Mouse (Mus musculus) kidney, postnatal 0 days (tissue): ENCODE measurements around the gene Il18. TPM values are rescaled to one million over a fixed set of nuclear protein-coding genes. Genes with fewer than 3 reads are reported as not detected.

Experiments used
- ATAC-seq: fragments of 200-750 bp; cut with Nextera tagmentation; replicated peaks from 2 replicates; pipeline ENCODE4 v1.8.0; 2017; ENCODE audit warnings: low read depth, moderate number of reproducible peaks, moderate TSS enrichment, moderate library complexity; ENCODE audit not compliant: low FRiP score
- DNase-seq: peaks from one replicate; pipeline ENCODE4 v3.0.0-alpha.2; 2016; ENCODE audit warnings: low spot score
- H3K27ac ChIP-seq: fragments of 300-500 bp; sonication (generic); 2 replicates; pipeline ENCODE4 v1.5.1; 2014; ENCODE audit warnings: mild to moderate bottlenecking
- H3K27me3 ChIP-seq: fragments of 300-500 bp; sonication (generic); 2 replicates; pipeline ENCODE4 v1.6.1; 2014; ENCODE audit warnings: low read length, mixed read lengths; ENCODE audit not compliant: insufficient read depth
- H3K36me3 ChIP-seq: fragments of 300-500 bp; sonication (generic); 2 replicates; pipeline ENCODE4 v1.6.1; 2014; ENCODE audit warnings: low read length, mixed read lengths; ENCODE audit not compliant: insufficient read depth
- H3K4me1 ChIP-seq: fragments of 300-500 bp; sonication (generic); replicated peaks from 2 replicates; pipeline ENCODE4 v1.6.1; 2014; ENCODE audit warnings: antibody characterized with exemption, low read length, mixed read lengths; ENCODE audit not compliant: insufficient read depth
- H3K4me2 ChIP-seq: fragments of 300-500 bp; sonication (generic); 2 replicates; pipeline ENCODE4 v1.6.1; 2014; ENCODE audit warnings: mild to moderate bottlenecking, low read length, moderate library complexity, mixed read lengths
- H3K4me3 ChIP-seq: fragments of 300-500 bp; sonication (generic); replicated peaks from 2 replicates; pipeline ENCODE4 v1.5.1; 2014; ENCODE audit warnings: low read depth, low read length
- H3K9ac ChIP-seq: fragments of 300-500 bp; sonication (generic); 2 replicates; pipeline ENCODE4 v1.6.1; 2014; ENCODE audit warnings: low read depth, low read length
- H3K9me3 ChIP-seq: fragments of 300-500 bp; sonication (generic); replicated peaks from 2 replicates; pipeline ENCODE4 v1.6.1; 2016; ENCODE audit warnings: low read length, inconsistent platforms, mixed read lengths
- CTCF ChIP-seq: IDR thresholded peaks from 2 replicates; pipeline ENCODE4 v1.5.1; 2016; ENCODE audit warnings: antibody characterized with exemption, low read depth, mild to moderate bottlenecking, moderate library complexity
- WGBS: fragments of 180-500 bp; shearing (Covaris S2); extraction: QIAGEN DNeasy Blood & Tissue Kit; methylation state at CpG from one replicate; pipeline ENCODE4 v1.1.7; 2014; 5-methylcytosine and 5-hydroxymethylcytosine counted together
- polyA plus RNA-seq: library from polyadenylated mRNA; unstranded; fragments of >200 nt; fragmentation: Nextera tagmentation; extraction: Ambion mirVana; gene quantifications from 2 replicates; pipeline ENCODE4 v1.2.1, GENCODE M21; 2015

Il18 gene
- 3.7 and 5.2 TPM in 2 replicates for polyA plus RNA-seq

DNA sequence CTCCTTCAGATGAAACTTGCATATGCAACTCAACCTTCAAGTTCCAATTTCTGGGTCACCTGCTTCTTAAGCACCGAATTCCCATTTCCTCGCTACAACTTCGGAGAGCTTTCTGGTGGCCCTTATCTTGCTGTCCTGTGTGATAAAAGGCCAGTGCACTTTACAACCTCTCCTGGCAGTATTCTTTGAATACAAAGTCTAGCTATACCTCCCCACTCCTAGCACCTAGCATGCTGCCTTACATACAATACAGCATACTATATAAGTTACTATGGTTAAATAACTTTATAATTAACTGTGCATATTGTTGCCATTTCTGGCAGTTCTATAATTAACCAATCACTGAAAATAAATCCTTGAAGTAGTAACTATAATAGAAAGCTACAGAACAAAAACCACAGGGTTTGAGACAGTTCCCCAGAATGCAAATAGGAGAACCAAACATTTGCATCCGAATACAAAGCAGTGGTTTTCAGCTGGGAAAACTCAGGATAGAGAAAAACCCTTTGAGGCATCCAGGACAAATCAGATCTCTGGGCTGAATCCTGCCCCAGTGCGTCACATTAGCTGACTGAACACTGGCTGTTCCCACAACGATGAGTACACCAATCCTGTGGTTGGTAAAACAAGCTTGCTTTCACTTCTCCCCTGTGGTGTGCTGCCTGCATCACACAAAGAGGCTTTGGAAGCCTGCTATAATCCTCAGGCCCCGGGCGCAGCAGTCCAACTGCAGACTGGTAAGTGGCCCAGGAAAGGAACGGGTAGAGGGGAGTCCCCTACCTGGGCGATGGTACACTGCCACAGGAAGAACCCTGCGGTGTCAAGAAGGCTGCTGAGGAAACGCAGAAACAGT is at the start of gene Il18:
Gene Il18, plus strand, starts transcription at position 587 of the 853 bp plus-strand sequence.
- Histone ChIP-seq H3K9me3 (no peaks in the 10 kb centered on the region), H3K36me3 (no peaks in the 10 kb centered on the region), H3K4me2 (peak within 1 kb of the TSS; percentile 38), H3K9ac (0 out of 2 replicates have a peak within 1 kb of the TSS, but pooled peaks have one; percentile 2), H3K27ac (no peak within 1 kb of the TSS), H3K27me3 (no peaks in the 10 kb centered on the region), H3K4me1 (no peaks in the 10 kb centered on the region), H3K4me3 (no peak within 1 kb of the TSS)
- 30% methylated on average over 12 of the region's 12 CpGs for WGBS
- DNase-seq = peak; percentile 17
- no peak for TF ChIP-seq CTCF
- no peak for ATAC-seq

DNA sequence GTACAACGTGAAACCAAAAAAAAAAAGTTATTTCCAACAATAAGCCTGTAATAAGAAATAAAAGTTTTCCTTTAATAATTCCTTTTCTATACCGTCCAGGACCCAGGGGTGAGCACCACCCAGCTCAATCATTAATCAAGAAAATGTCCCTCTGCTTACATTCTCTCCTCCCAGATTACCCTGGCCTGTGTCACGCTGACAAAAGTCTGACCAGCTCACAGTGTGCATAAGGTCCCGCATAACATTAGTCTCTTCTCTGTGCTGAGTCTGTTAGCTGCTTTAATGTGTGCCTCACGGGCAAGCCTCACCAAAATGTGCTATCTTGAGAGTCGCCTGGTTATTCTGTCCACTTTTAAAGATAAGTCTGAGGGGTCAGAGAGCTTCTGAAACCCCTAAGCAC is 49.2 kb upstream of the Il18 start:
- TF ChIP-seq CTCF = no peak
- no peak overlapping the region for H3K4me3 ChIP-seq
- no peaks in the 10 kb centered on the region for H3K9me3 ChIP-seq
- no peaks in the 10 kb centered on the region for H3K36me3 ChIP-seq
- no peak overlapping the region for H3K9ac ChIP-seq
- peak overlapping the region; percentile 39; the same call in 1 of the 2 replicates for H3K27ac ChIP-seq
- WGBS = 34% methylated on average over 6 of the region's 6 CpGs
- DNase-seq = no peak
- no peaks in the 10 kb centered on the region for H3K4me1 ChIP-seq
- no peaks in the 10 kb centered on the region for H3K27me3 ChIP-seq
- ATAC-seq = no peak
- peak overlapping the region; percentile 6; the same call in 1 of the 2 replicates for H3K4me2 ChIP-seq

DNA sequence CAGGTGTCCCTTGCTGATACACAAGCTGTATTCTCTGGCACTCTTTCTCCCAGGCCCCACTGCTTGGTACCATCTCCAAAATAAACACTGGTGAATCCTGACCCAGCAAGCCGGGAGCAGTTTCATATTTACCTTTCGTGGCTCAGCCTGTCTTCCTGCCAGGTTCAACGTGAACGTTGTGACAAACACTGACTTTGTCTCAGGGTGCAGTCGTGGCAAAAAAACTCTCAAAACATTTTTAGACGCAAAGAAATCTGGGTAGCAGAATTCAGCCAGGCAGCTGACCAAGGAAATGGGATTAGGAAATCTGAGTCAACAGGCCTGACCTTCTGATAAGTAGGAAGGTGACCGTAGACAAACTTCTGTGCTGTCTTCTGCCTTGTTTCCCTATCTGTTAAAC is 47.1 kb upstream of the Il18 start:
- DNase-seq (no peak), ATAC-seq (no peak)
- WGBS = 49% methylated on average over 7 of the region's 7 CpGs
- Histone ChIP-seq H3K9ac (no peak overlapping the region), H3K27me3 (no peaks in the 10 kb centered on the region), H3K4me2 (no peak overlapping the region), H3K36me3 (no peaks in the 10 kb centered on the region), H3K9me3 (no peaks in the 10 kb centered on the region), H3K4me1 (no peaks in the 10 kb centered on the region), H3K4me3 (no peak overlapping the region), H3K27ac (no peak overlapping the region)
- no peak for TF ChIP-seq CTCF

DNA sequence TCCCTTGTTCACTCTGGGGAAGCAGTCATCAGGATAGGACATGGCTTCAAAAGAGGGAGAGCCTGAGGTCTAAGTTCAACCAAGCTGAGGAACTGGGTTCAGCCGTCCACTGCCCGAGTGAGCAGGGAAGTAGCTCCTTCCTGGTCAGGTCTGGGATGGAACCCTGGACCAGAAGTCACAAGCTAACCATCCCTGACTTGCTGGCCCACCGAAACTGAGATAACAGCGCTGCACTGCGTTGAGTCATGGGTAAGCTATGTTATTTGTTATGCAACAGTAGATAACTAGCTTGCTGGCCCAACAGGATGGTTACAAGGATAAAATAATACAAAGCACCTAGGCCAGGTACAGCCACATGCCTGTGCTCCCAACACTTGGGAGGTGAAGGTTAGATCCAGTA is 39.2 kb upstream of the Il18 start:
- no peak for ATAC-seq
- Histone ChIP-seq H3K9ac (no peak overlapping the region), H3K36me3 (no peaks in the 10 kb centered on the region), H3K4me1 (no peaks in the 10 kb centered on the region), H3K4me3 (no peak overlapping the region), H3K27me3 (no peaks in the 10 kb centered on the region), H3K9me3 (no peaks in the 10 kb centered on the region), H3K27ac (no peak overlapping the region), H3K4me2 (no peak overlapping the region)
- TF ChIP-seq CTCF = no peak
- WGBS = 66% methylated on average over 5 of the region's 5 CpGs
- no peak for DNase-seq

DNA sequence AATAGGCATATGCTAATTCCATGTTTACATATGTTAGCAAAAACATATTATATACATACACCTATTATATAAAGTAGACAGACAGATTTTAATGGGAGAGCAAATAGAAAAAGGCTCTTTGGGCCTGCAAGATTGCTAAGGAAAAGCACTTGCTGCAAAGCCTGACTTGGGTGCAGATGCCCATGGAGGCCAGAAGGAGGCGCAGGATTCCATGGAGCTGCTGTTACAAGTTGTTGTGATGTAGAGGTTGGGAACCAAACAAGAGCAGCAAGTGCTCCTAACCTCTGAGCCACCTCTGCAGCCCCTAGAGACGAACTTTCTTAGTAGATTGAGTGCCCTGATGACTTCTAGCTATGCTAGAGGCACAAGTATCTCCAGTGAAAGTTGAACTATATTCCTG is 35.8 kb upstream of the Il18 start:
- Histone ChIP-seq H3K4me3 (no peak overlapping the region), H3K36me3 (0 out of 2 replicates have a peak, but pooled peaks cover 4% of the 10 kb centered on the region), H3K9ac (no peak overlapping the region), H3K4me2 (no peak overlapping the region), H3K9me3 (no peaks in the 10 kb centered on the region), H3K27ac (no peak overlapping the region), H3K27me3 (no peaks in the 10 kb centered on the region), H3K4me1 (no peaks in the 10 kb centered on the region)
- DNase-seq = peak; percentile 47
- TF ChIP-seq CTCF = peak; percentile 67
- no peak for ATAC-seq
- WGBS = 13% methylated on average over 2 of the region's 2 CpGs

DNA sequence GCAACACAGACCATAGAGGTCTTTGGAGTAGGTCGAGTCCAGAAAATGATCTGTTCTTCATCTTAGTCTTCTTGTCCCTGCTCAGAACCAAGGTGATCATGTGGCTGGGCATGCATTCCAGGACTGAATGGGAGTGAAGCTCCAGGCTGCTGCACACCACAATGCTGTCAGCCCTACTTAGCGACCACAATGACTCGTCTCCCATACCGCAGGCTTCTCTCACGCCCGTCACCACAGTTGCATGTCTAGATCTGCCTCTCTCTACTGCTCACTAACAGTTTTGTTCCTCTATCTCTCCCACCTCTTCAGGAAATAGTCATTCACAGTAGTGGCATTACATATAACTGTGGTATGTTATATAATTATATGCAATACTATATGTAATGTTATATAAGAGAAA is 33.9 kb upstream of the Il18 start:
- no peak overlapping the region for H3K4me3 ChIP-seq
- no peak for ATAC-seq
- no peak overlapping the region for H3K27ac ChIP-seq
- DNase-seq = no peak
- 85% methylated on average over 6 of the region's 6 CpGs for WGBS
- no peak overlapping the region for H3K4me2 ChIP-seq
- H3K9ac ChIP-seq = no peak overlapping the region
- no peaks in the 10 kb centered on the region for H3K9me3 ChIP-seq
- no peaks in the 10 kb centered on the region for H3K27me3 ChIP-seq
- H3K4me1 ChIP-seq = no peaks in the 10 kb centered on the region
- TF ChIP-seq CTCF = no peak
- H3K36me3 ChIP-seq = 0 out of 2 replicates have a peak, but pooled peaks cover 4% of the 10 kb centered on the region
